Mouse (Mus musculus) spleen, adult 10 weeks (tissue): ENCODE measurements around the gene Usp17la. TPM values are rescaled to one million over a fixed set of nuclear protein-coding genes. Genes with fewer than 3 reads are reported as not detected.

Experiments used
- polyA plus RNA-seq: library from polyadenylated mRNA; stranded (reverse); fragments of 350-450 nt; fragmentation: Illumina TruSeq; extraction: RNeasy Lipid Tissue Mini Kit (QIAGEN cat#74804); gene quantifications from one replicate; pipeline ENCODE4 v1.2.3, GENCODE M21; 2015; ENCODE audit warnings: low replicate concordance; ENCODE audit not compliant: insufficient read depth

Gene Usp17la
- polyA plus RNA-seq: not detected

DNA sequence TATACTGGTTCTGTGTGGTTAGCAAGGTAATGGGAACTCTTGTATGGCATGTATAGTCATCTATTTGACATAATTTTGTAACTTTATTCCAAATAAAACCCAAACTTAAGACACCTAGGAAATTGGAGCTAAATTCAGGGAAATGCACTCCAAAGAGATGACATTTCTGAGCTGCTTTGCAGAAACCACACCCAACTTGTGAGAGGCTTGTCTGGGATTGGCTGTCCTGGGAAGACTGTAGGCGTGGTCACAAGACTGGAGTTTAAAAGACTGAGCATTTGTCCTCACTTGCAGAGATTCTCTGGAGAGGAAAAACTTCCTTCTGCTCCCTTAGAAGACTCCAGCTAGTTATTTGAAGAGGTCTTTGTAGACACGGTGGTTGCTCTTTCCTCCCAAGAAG lies at the start of gene Usp17la:
Usp17la (plus strand) TSS at position 301 of the 400 bp plus-strand sequence.

DNA sequence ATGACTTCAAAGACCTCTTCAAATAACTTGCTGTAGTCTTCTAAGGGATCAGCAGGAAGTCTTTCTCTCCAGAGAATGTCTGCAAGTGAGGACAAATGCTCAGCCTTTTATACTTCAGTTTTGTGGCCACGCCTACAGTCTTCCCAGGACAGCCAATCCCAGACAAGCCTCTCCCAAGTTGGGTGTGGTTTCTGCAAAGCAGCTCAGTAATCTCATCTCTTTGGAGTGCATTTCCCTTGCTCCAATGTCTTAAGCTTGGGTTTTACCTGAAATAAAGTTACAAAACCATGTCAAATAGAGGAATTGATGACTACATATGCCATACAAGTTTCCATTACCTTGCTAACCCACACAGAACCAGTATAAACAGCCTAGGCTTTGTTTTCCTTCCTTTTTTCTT lies 14.3 kb upstream of the Usp17la start, which contains the start of gene Usp17lb:
Usp17lb (minus strand) TSS at position 101 of the 400 bp plus-strand sequence.

DNA sequence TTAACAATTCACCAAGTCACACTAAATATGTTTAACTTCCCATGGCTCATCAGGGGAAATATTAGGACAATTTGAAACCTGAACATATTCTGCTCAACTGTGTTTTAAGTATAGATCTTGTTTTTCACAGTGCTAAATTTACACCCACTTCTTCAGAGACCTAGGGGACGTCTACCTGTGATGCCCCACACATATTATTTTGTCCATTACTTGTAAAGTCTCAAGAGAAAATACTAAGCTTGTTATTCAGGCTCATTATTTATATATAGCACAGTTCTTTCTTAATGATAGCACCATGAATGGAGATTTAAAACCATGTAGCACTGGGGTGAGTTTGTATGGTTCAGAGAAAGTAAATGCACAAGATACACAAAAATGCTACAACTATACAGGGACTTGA lies 20.9 kb downstream of the Usp17la start, which contains the start of gene Olfr665:
Olfr665 (plus strand) TSS at position 301 of the 400 bp plus-strand sequence.

DNA sequence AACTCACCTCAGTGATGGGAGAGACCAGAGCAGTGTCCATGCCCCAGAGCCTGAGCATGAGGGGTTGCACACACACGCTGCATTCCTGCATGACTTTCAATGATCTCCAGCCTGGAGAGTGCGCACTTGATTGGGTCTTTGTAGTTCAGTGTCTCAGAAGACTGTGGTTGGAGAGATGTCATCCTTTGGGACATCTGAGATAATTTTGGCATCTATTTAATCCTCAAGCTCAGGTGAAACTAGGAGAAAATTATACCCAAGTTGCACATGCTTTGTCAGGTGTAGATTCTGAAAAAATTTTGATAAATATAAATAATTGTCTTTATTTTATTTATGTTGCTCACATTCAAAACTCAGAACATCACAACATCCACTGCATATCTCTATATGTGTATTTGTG lies 39.0 kb downstream of the Usp17la start, which contains the start of gene Olfr666:
Olfr666 (minus strand) TSS at position 101 of the 400 bp plus-strand sequence.

Other genes starting within 250 kb of the Usp17la start
- gene Olfr656, start 243.1 kb upstream of the Usp17la start, polyA plus RNA-seq: not detected
- gene Olfr657, start 232.2 kb upstream of the Usp17la start, polyA plus RNA-seq: not detected
- gene Olfr658, start 209.7 kb upstream of the Usp17la start, polyA plus RNA-seq: 0.12 TPM
- not detected for gene Olfr659, start 190.3 kb upstream of the Usp17la start, polyA plus RNA-seq
- gene Olfr661, start 170.5 kb upstream of the Usp17la start, polyA plus RNA-seq: not detected
- not detected for gene Usp17le, start 79.5 kb upstream of the Usp17la start, polyA plus RNA-seq
- not detected for gene Usp17lb, start 14.4 kb upstream of the Usp17la start, polyA plus RNA-seq
- not detected for gene Olfr665, start 21.0 kb downstream of the Usp17la start, polyA plus RNA-seq
- not detected for gene Olfr666, start 38.9 kb downstream of the Usp17la start, polyA plus RNA-seq
- not detected for gene Olfr667, start 64.5 kb downstream of the Usp17la start, polyA plus RNA-seq
- gene Olfr668, start 71.0 kb downstream of the Usp17la start, polyA plus RNA-seq: not detected
- not detected for gene Olfr669, start 77.2 kb downstream of the Usp17la start, polyA plus RNA-seq
- gene Olfr670, start 105.6 kb downstream of the Usp17la start, polyA plus RNA-seq: not detected
- not detected for gene Olfr671, start 122.1 kb downstream of the Usp17la start, polyA plus RNA-seq
- gene Olfr672, start 145.0 kb downstream of the Usp17la start, polyA plus RNA-seq: not detected
- gene Olfr675, start 171.5 kb downstream of the Usp17la start, polyA plus RNA-seq: not detected
- not detected for gene Olfr676, start 175.7 kb downstream of the Usp17la start, polyA plus RNA-seq
- not detected for gene Olfr677, start 194.4 kb downstream of the Usp17la start, polyA plus RNA-seq
- not detected for gene Olfr678, start 207.5 kb downstream of the Usp17la start, polyA plus RNA-seq
- not detected for gene Olfr679, start 224.2 kb downstream of the Usp17la start, polyA plus RNA-seq
- gene Olfr680-ps1, start 235.8 kb downstream of the Usp17la start, polyA plus RNA-seq: not detected